Mouse (Mus musculus): Measurements from ENCODE around the gene Trip4. TPM values are rescaled to one million over a fixed set of nuclear protein-coding genes. Genes with fewer than 3 reads are reported as not detected.

Gene Trip4
- polyA plus RNA-seq (2012; rRNA removed) = 1.7 and 1.8 TPM in 2 replicates

GRCm38 (mm10) chr9:65908394-65909300, at the start of gene Trip4, which contains the start of gene Csnk1g1:
Trip4 (minus strand) TSS chr9:65908794.
Csnk1g1 (plus strand) TSS chr9:65908924.

GRCm38 (mm10) chr9:65890143-65890628, 18.4 kb downstream of the Trip4 start, which contains the start of gene Pclaf:
Pclaf (plus strand) TSS chr9:65890237.

GRCm38 (mm10) chr9:65827344-65828015, 81.1 kb downstream of the Trip4 start, which contains the start of gene Zfp609:
Zfp609 (minus strand) TSS chr9:65827564.

Other genes starting within 250 kb of the Trip4 start
- 37.9 and 72.6 TPM in 2 replicates for gene Oaz2, start 240.8 kb downstream of the Trip4 start, polyA plus RNA-seq (2012; rRNA removed)
- 3.8 and 5.7 TPM in 2 replicates for gene Zfp609, start 81.2 kb downstream of the Trip4 start, polyA plus RNA-seq (2012; rRNA removed)
- 0.37 and 0.51 TPM in 2 replicates for gene Pclaf, start 18.6 kb downstream of the Trip4 start, polyA plus RNA-seq (2012; rRNA removed)
- gene Csnk1g1, start 130 bp upstream of the Trip4 start, polyA plus RNA-seq (2012; rRNA removed) = 0.61 and 1.1 TPM in 2 replicates
- 108 and 111 TPM in 2 replicates for gene Ppib, start 151.4 kb upstream of the Trip4 start, polyA plus RNA-seq (2012; rRNA removed)
- 1.9 and 2.2 TPM in 2 replicates for gene Snx22, start 160.9 kb upstream of the Trip4 start, polyA plus RNA-seq (2012; rRNA removed)
- gene Snx1, start 217.8 kb upstream of the Trip4 start, polyA plus RNA-seq (2012; rRNA removed) = 18.4 and 22.6 TPM in 2 replicates
- 4.1 and 4.3 TPM in 2 replicates for gene Ciao2a, start 217.8 kb upstream of the Trip4 start, polyA plus RNA-seq (2012; rRNA removed)
- 3.1 and 3.3 TPM in 2 replicates for gene Dapk2, start 249.4 kb upstream of the Trip4 start, polyA plus RNA-seq (2012; rRNA removed)